Mouse (Mus musculus) lung, postnatal 0 days (tissue): Measurements from ENCODE around the gene Aqp9.

Experiments
- CTCF ChIP-seq: IDR thresholded peaks from 2 replicates; pipeline ENCODE4 v1.5.1; 2016; ENCODE audit warnings: antibody characterized with exemption, mild to moderate bottlenecking
- EP300 ChIP-seq: IDR thresholded peaks from 2 replicates; pipeline ENCODE4 v1.6.1; 2016; ENCODE audit warnings: antibody characterized with exemption, mild to moderate bottlenecking, control low read depth

DNA sequence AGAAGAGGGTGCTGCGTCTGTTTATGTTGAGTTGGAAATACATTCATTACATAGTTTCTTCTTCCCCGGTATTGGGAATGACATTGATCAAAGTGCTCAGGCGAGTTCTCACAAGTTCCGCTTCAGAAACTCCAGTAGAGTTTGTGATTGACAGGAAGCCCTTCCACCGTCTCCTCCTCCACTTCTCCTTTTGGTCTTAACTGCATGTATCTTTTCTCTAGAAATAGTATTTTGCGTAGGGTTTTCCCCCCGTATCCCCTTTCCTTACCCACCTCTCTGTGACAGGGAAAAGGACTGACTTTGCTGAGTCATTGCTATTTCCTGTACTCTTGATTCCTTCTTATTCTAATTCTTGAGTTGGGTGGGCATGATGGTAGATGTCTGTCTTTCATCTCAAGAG lies 18.9 kb upstream of the Aqp9 start:
- TF ChIP-seq CTCF = no peak
- TF ChIP-seq EP300 = no peak
